ENCODE assay signal across 9 mouse cellular contexts in the genomic region with DNA sequence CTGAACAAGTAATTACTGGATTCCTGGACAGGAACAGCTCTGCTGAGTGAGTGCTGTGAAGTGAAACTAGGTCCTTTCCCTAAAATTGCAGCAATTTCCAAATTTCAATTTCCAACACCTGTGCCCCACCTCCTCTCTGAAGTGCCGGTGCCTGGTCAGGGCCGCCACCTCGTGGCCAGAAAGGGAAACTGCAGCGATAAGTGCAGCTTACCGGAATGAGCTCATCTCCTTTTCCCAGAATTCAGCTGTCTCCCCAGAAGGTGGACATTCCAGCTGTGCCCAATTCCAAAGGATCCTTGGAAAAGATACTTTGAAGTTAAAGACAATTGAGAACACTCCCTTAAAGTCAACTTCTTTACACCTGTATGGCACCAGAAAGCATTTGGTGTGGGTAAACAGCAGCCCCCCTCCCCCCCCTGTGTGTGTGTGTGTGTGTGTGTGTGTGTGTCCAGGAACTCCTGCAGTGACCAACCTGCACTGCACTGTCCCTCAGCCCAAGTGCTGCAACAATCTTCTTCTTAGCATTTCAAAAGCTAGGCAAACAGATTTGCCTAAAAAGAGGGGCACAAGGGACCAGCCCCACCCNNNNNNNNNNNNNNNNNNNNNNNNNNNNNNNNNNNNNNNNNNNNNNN. TPM values are rescaled to one million over a fixed set of nuclear protein-coding genes. Genes with fewer than 3 reads are reported as not detected.
DNase-seq lines count a peak whose midpoint lies in the region; ATAC-seq and TF ChIP-seq lines count a peak whose summit lies in the region.
"Had no signal": no experiment of that assay in that cellular context is flagged by ENCODE, and none has a peak within 500 bp of the region (broad histone marks: within the 10 kb centered on the region; RNA-seq: fewer than 3 reads in every experiment).

No protein-coding gene starts in this region.

- H3K9ac ChIP-seq in ES-E14 (ENCODE audit: insufficient read depth, low read depth, low read length, poor library complexity, severe bottlenecking) = no peak overlapping the region
- H3K9ac ChIP-seq in forebrain, postnatal 0 days = no peak overlapping the region
- H3K9ac ChIP-seq: heart, embryonic 15.5 days had no signal

- TF ChIP-seq POLR2A in brain, embryonic 14.5 days (IDR thresholded peaks at IDR 0.05; ENCODE audit: borderline replicate concordance, extremely low read depth, insufficient read depth, insufficient read length, poor library complexity, severe bottlenecking) = no peak

- H3K4me3 ChIP-seq in ES-E14 (ENCODE audit: insufficient read depth in 1 of 2, low read depth in 1 of 2, low read length in 2 of 2, poor library complexity in 1 of 2, severe bottlenecking in 1 of 2) = no peak overlapping the region
- H3K4me3 ChIP-seq in forebrain, postnatal 0 days (ENCODE audit: low read depth, low read length) = no peak overlapping the region
- H3K4me3 ChIP-seq: heart, embryonic 15.5 days had no signal

- ATAC-seq in forebrain, postnatal 0 days = peak; percentile 49

- no peak for DNase-seq in ES-E14 (ENCODE audit: low read depth, low spot score)
- peak; percentile 57 for DNase-seq in brain, embryonic 14.5 days (ENCODE audit: low read depth)
- peak; percentile 79 for DNase-seq in forebrain, postnatal 0 days
- peak; percentile 79 for DNase-seq in heart, postnatal 4 days
- peak; percentile 60 for DNase-seq in layer of hippocampus, adult 9-10 months (ENCODE audit: low spot score)
- DNase-seq in lung, postnatal 10 days = peak; percentile 78
- peak; percentile 83 for DNase-seq in right cerebral cortex, adult 18-20 months
- peak; percentile 41 for DNase-seq in urinary bladder, postnatal 10 days (ENCODE audit: low spot score)

- no peak overlapping the region for H3K27ac ChIP-seq in ES-E14 (ENCODE audit: insufficient read depth, low read depth, low read length, poor library complexity, severe bottlenecking)
- no peak overlapping the region for H3K27ac ChIP-seq in forebrain, postnatal 0 days (ENCODE audit: low read depth, low read length)
- H3K27ac ChIP-seq: heart, embryonic 15.5 days had no signal

- peaks cover 2 to 5% of the 10 kb centered on the region in 2 experiments; a peak in 1 of 4 replicates for H3K4me1 ChIP-seq in ES-E14 (ENCODE audit: control insufficient read depth in 2 of 2, insufficient read depth in 2 of 2, low read length in 2 of 2, poor library complexity in 1 of 2)
- peaks cover 8% of the 10 kb centered on the region for H3K4me1 ChIP-seq in forebrain, postnatal 0 days (ENCODE audit: insufficient read depth)
- H3K4me1 ChIP-seq: heart, embryonic 15.5 days had no signal

- peak; percentile 91 for TF ChIP-seq CTCF in brain, embryonic 14.5 days (IDR thresholded peaks at IDR 0.05; ENCODE audit: borderline replicate concordance, extremely low read depth, insufficient read depth, insufficient read length)
- TF ChIP-seq CTCF in forebrain, postnatal 0 days (IDR thresholded peaks at IDR 0.05; ENCODE audit: low read depth) = peak; percentile 96

- H3K27me3 ChIP-seq in forebrain, postnatal 0 days (ENCODE audit: insufficient read depth, low read length) = no peaks in the 10 kb centered on the region
- H3K27me3 ChIP-seq: heart, embryonic 15.5 days had no signal

- in situ Hi-C loops in ES-E14 (cut with MboI; ENCODE audit: low sequenced_read_pairs in 2 of 2, unreplicated experiment in 2 of 2) = no loop called here

- no peaks in the 10 kb centered on the region for H3K36me3 ChIP-seq in ES-E14 (ENCODE audit: control insufficient read depth, insufficient read depth, low read length, poor library complexity, severe bottlenecking)
- no peaks in the 10 kb centered on the region for H3K36me3 ChIP-seq in forebrain, postnatal 0 days (ENCODE audit: insufficient read depth)
- H3K36me3 ChIP-seq: heart, embryonic 15.5 days had no signal

- no peak overlapping the region for H3K4me2 ChIP-seq in forebrain, postnatal 0 days (ENCODE audit: low read depth)
- H3K4me2 ChIP-seq: heart, embryonic 15.5 days had no signal

- no peaks in the 10 kb centered on the region for H3K9me3 ChIP-seq in ES-E14 (ENCODE audit: control insufficient read depth, insufficient read depth, low read depth, low read length)
- no peaks in the 10 kb centered on the region for H3K9me3 ChIP-seq in forebrain, postnatal 0 days (ENCODE audit: low read length)
- H3K9me3 ChIP-seq: heart, embryonic 15.5 days had no signal

- 4% methylated on average over 5 of the region's 5 CpGs for WGBS in forebrain, postnatal 0 days

TF ChIP-seq in ES-E14, 5 proteins besides CTCF, POLR2A, EP300 and RAD21:
- peak; percentile 94 for TF ChIP-seq ZC3H11A (IDR thresholded peaks at IDR 0.05; ENCODE audit: borderline replicate concordance, low read depth, low read length)
- TF ChIP-seq HCFC1 (IDR thresholded peaks at IDR 0.05; ENCODE audit: borderline replicate concordance, insufficient read depth, low read length) = no peak

RNA-seq across cellular contexts. Expression of gene Anxa4, which starts 13.2 kb away (rescaled TPM):
- 14.0 and 22.1 TPM in 2 replicates for total RNA-seq in ES-E14 (2012; rRNA removed)
- polyA plus RNA-seq in brain, embryonic 14.5 days (2012; rRNA removed) = 2.8 and 3.6 TPM in 2 replicates
- 3.8 and 4.0 TPM in 2 replicates for total RNA-seq in forebrain, postnatal 0 days (2014; rRNA removed)
- polyA plus RNA-seq in forebrain, postnatal 0 days (2015; fragmentation: Nextera tagmentation; extraction: Ambion mirVana) = 5.3 and 5.8 TPM in 2 replicates
- 10 to 100 TPM; 36.4 to 36.5 TPM for total RNA-seq in heart, postnatal 4 days (2021)

RNA-seq across cellular contexts. Expression of gene Aak1, which starts 42.7 kb away (rescaled TPM):
- 17.5 and 20.0 TPM in 2 replicates for total RNA-seq in ES-E14 (2012; rRNA removed)
- polyA plus RNA-seq in brain, embryonic 14.5 days (2012; rRNA removed) = 44.3 and 52.1 TPM in 2 replicates
- total RNA-seq in forebrain, postnatal 0 days (2014; rRNA removed) = 45.5 and 57.6 TPM in 2 replicates
- 21.4 and 31.0 TPM in 2 replicates for polyA plus RNA-seq in forebrain, postnatal 0 days (2015; fragmentation: Nextera tagmentation; extraction: Ambion mirVana)
- total RNA-seq in heart, postnatal 4 days (2021) = 100 to 1,000 TPM in 1 of 2 experiments, 10 to 100 TPM in 1; 99.0 to 109 TPM
